In genomic region chr4:45418229-45418950, GRCm38 (mm10) we compare ENCODE assay signal across 8 mouse cellular contexts. TPM values are rescaled to one million over a fixed set of nuclear protein-coding genes. Genes with fewer than 3 reads are reported as not detected.
A peak's percentile ranks its signal among the peaks of the same experiment; 100 is the strongest.
DNase-seq lines count a peak whose midpoint lies in the region; ATAC-seq and TF ChIP-seq lines count a peak whose summit lies in the region.

No protein-coding gene starts in this region.

- H3K4me2 ChIP-seq in forebrain, embryonic 13.5 days, result peak overlapping the region; percentile 18
- peak overlapping the region; percentile 42 for H3K4me2 ChIP-seq in neural tube, embryonic 15.5 days

- H3K4me3 ChIP-seq in bone marrow, adult 2 months (replicated peaks; ENCODE audit: control insufficient read depth, low read depth, low read length), result no peak overlapping the region
- no peak overlapping the region for H3K4me3 ChIP-seq in forebrain, embryonic 13.5 days
- H3K4me3 ChIP-seq in lung, adult 2 months (replicated peaks; ENCODE audit: extremely low read depth, low read depth, low read length), result no peak overlapping the region
- no peak overlapping the region for H3K4me3 ChIP-seq in neural tube, embryonic 15.5 days (replicated peaks)

- H3K4me1 ChIP-seq in bone marrow, adult 2 months (ENCODE audit: control insufficient read depth, insufficient read depth, low read length), result no peaks in the 10 kb centered on the region
- peaks cover 40% of the 10 kb centered on the region for H3K4me1 ChIP-seq in forebrain, embryonic 13.5 days
- peaks cover 8% of the 10 kb centered on the region for H3K4me1 ChIP-seq in lung, adult 2 months (ENCODE audit: control insufficient read depth, insufficient read depth, low read length)
- peaks cover 25% of the 10 kb centered on the region for H3K4me1 ChIP-seq in neural tube, embryonic 15.5 days

- H3K9me3 ChIP-seq in forebrain, embryonic 13.5 days (replicated peaks), result no peaks in the 10 kb centered on the region
- no peaks in the 10 kb centered on the region for H3K9me3 ChIP-seq in neural tube, embryonic 15.5 days (replicated peaks)

- peak; percentile 70 for ATAC-seq in forebrain, embryonic 13.5 days
- peak; percentile 74 for ATAC-seq in neural tube, embryonic 15.5 days (ENCODE audit: low FRiP score)

- no peak overlapping the region for H3K9ac ChIP-seq in forebrain, embryonic 13.5 days
- H3K9ac ChIP-seq in neural tube, embryonic 15.5 days (replicated peaks), result no peak overlapping the region

- intact Hi-C loops in heart, postnatal 14 days (cut with DNase I), result loop anchor here (2.0 to 5.0 kb wide), 5 partner anchors 110 to 436 kb away; no protein-coding TSS in a partner anchor

- WGBS in bone marrow, adult 2 months, result 40% methylated on average over 11 of the region's 11 CpGs
- WGBS in forebrain, embryonic 13.5 days, result 13% methylated on average over 10 of the region's 11 CpGs
- 26% methylated on average over 11 of the region's 11 CpGs for WGBS in lung, adult 2 months
- WGBS in neural tube, embryonic 15.5 days, result 18% methylated on average over 11 of the region's 11 CpGs

- H3K27ac ChIP-seq in bone marrow, adult 2 months (ENCODE audit: control insufficient read depth, insufficient read depth, low read depth, low read length, poor library complexity), result no peak overlapping the region
- H3K27ac ChIP-seq in forebrain, embryonic 13.5 days, result peak overlapping the region; percentile 35
- H3K27ac ChIP-seq in neural tube, embryonic 15.5 days (replicated peaks), result no peak overlapping the region

- TF ChIP-seq CTCF in bone marrow, adult 2 months (IDR thresholded peaks at IDR 0.05; ENCODE audit: control insufficient read depth, insufficient read depth, low read length), result peak; percentile 76
- TF ChIP-seq CTCF in lung, adult 2 months (IDR thresholded peaks at IDR 0.05; ENCODE audit: insufficient read depth, low read length), result peak; percentile 93

- peak; percentile 64 for DNase-seq in ES-CJ7 (ENCODE audit: low read depth, low spot score)
- peak; percentile 66 to 77 for DNase-seq in heart, postnatal 14 days
- DNase-seq in kidney, postnatal 36 days, result peak; percentile 65 to 81
- DNase-seq in lung, adult 2 months, result peak; percentile 70
- peak; percentile 52 for DNase-seq in yolk sac, embryonic 10.5 days (ENCODE audit: low spot score)

- no peaks in the 10 kb centered on the region for H3K27me3 ChIP-seq in forebrain, embryonic 13.5 days
- no peaks in the 10 kb centered on the region for H3K27me3 ChIP-seq in neural tube, embryonic 15.5 days (replicated peaks)

- no peak for TF ChIP-seq POLR2A in bone marrow, adult 2 months (IDR thresholded peaks at IDR 0.05; ENCODE audit: borderline replicate concordance, control insufficient read depth, low read depth, low read length)
- no peak for TF ChIP-seq POLR2A in lung, adult 2 months (IDR thresholded peaks at IDR 0.05; ENCODE audit: borderline replicate concordance, extremely low read depth, low read depth, low read length)

- peaks cover 5% of the 10 kb centered on the region; the same call in 1 of the 2 replicates for H3K36me3 ChIP-seq in forebrain, embryonic 13.5 days (ENCODE audit: poor library complexity, severe bottlenecking)
- H3K36me3 ChIP-seq in neural tube, embryonic 15.5 days, result no peaks in the 10 kb centered on the region

RNA-seq across cellular contexts. Expression of gene Slc25a51, which starts 9.8 kb away (rescaled TPM):
- polyA plus RNA-seq in bone marrow, adult 2 months (2011; ENCODE audit: insufficient read depth, insufficient read length, low replicate concordance, missing spikeins), result 97.1 and 115 TPM in 2 replicates
- polyA plus RNA-seq in forebrain, embryonic 13.5 days (2015; fragmentation: Nextera tagmentation; extraction: Ambion mirVana), result 72.5 and 74.0 TPM in 2 replicates
- 100 to 1,000 TPM; 130 to 147 TPM for total RNA-seq in heart, postnatal 14 days (2021)
- polyA plus RNA-seq in lung, adult 2 months (2012; rRNA removed), result 86.4 and 109 TPM in 2 replicates
- polyA plus RNA-seq in neural tube, embryonic 15.5 days (2015; fragmentation: Nextera tagmentation; extraction: Ambion mirVana), result 68.1 and 69.1 TPM in 2 replicates
